12 mouse cellular contexts compared by ENCODE assay signal in the genomic region with DNA sequence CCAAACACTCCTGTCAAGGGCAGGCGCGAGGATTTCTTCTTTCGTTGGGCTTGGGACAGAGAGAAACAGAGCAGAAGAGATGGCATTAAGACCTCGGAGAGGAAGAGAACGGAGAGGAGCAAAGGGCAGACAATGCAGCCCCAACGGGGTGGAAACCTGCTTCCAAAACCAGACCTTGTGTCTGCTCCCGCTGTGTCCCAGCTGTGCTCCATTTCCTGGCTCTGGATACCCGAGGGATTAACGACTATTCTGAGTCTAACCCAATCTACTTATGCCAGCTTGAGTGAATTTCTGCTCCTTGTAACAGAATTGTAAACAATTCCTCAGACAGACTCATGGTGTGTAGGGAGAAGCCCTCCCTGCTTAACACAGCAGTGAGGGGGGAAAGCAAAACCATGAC. TPM values are rescaled to one million over a fixed set of nuclear protein-coding genes. Genes with fewer than 3 reads are reported as not detected.
A peak's percentile ranks its signal among the peaks of the same experiment; 100 is the strongest.
DNase-seq lines count a peak whose midpoint lies in the region; ATAC-seq lines count a peak whose summit lies in the region.
"Had no signal": no experiment of that assay in that cellular context is flagged by ENCODE, and none has a peak within 500 bp of the region (broad histone marks: within the 10 kb centered on the region; RNA-seq: fewer than 3 reads in every experiment).

No protein-coding gene starts in this region.

- H3K9ac ChIP-seq in liver, embryonic 11.5 days (ENCODE audit: low read depth, low read length) = no peak overlapping the region
- no peak overlapping the region for H3K9ac ChIP-seq in liver, embryonic 12.5 days
- no peak overlapping the region for H3K9ac ChIP-seq in neural tube, embryonic 14.5 days (replicated peaks; ENCODE audit: low read depth, low read length)

- no peaks in the 10 kb centered on the region for H3K27me3 ChIP-seq in liver, embryonic 11.5 days (replicated peaks; ENCODE audit: control insufficient read depth, insufficient read depth, low read length)
- no peaks in the 10 kb centered on the region; the same call in 1 of the 2 replicates for H3K27me3 ChIP-seq in liver, embryonic 12.5 days (replicated peaks)
- H3K27me3 ChIP-seq in hindbrain, embryonic 10.5 days (ENCODE audit: insufficient read depth, poor library complexity, severe bottlenecking) = no peaks in the 10 kb centered on the region
- no peaks in the 10 kb centered on the region for H3K27me3 ChIP-seq in neural tube, embryonic 14.5 days (ENCODE audit: control insufficient read depth, insufficient read depth, low read length)

- DNase-seq in cerebellum, postnatal 10 days = peak; percentile 57 to 64
- DNase-seq in liver, embryonic 11.5 days (ENCODE audit: low spot score) = no peak
- no peak for DNase-seq in hindbrain, embryonic 10.5 days (ENCODE audit: low spot score)
- DNase-seq in thymus, postnatal 36 days = no peak
- DNase-seq in liver = no peak
- DNase-seq: layer of hippocampus, postnatal 36 days; right cerebral cortex, postnatal 14 days had no signal

- H3K36me3 ChIP-seq in liver, embryonic 11.5 days (ENCODE audit: control insufficient read depth, insufficient read depth, low read length) = no peaks in the 10 kb centered on the region
- H3K36me3 ChIP-seq in liver, embryonic 12.5 days = no peaks in the 10 kb centered on the region
- no peaks in the 10 kb centered on the region for H3K36me3 ChIP-seq in hindbrain, embryonic 10.5 days
- H3K36me3 ChIP-seq in neural tube, embryonic 14.5 days (ENCODE audit: control insufficient read depth, insufficient read depth, low read length) = no peaks in the 10 kb centered on the region

- H3K9me3 ChIP-seq in liver, embryonic 11.5 days (ENCODE audit: control insufficient read depth, low read length) = no peaks in the 10 kb centered on the region
- H3K9me3 ChIP-seq in liver, embryonic 12.5 days (replicated peaks) = no peaks in the 10 kb centered on the region
- H3K9me3 ChIP-seq in hindbrain, embryonic 10.5 days = no peaks in the 10 kb centered on the region
- no peaks in the 10 kb centered on the region for H3K9me3 ChIP-seq in neural tube, embryonic 14.5 days (ENCODE audit: control insufficient read depth, low read length)

- H3K4me1 ChIP-seq in liver, embryonic 11.5 days (replicated peaks; ENCODE audit: control insufficient read depth, insufficient read depth, low read length) = peaks cover 16% of the 10 kb centered on the region
- H3K4me1 ChIP-seq in liver, embryonic 12.5 days = peaks cover 8% of the 10 kb centered on the region
- peaks cover 78% of the 10 kb centered on the region for H3K4me1 ChIP-seq in hindbrain, embryonic 10.5 days (replicated peaks)
- peaks cover 41% of the 10 kb centered on the region for H3K4me1 ChIP-seq in neural tube, embryonic 14.5 days (ENCODE audit: control insufficient read depth, insufficient read depth, low read length)

- no peak overlapping the region for H3K4me3 ChIP-seq in liver, embryonic 11.5 days (ENCODE audit: low read depth, low read length)
- H3K4me3 ChIP-seq in liver, embryonic 12.5 days = no peak overlapping the region
- no peak overlapping the region for H3K4me3 ChIP-seq in hindbrain, embryonic 10.5 days
- H3K4me3 ChIP-seq in neural tube, embryonic 14.5 days (ENCODE audit: low read depth, low read length) = no peak overlapping the region
- H3K4me3 ChIP-seq: megakaryocyte, embryonic 14.5 days had no signal

- ATAC-seq in cerebellum, adult (ENCODE audit: insufficient number of reproducible peaks, low FRiP score, low TSS enrichment) = no peak
- no peak for ATAC-seq in liver, embryonic 11.5 days (replicated peaks; ENCODE audit: low FRiP score)
- ATAC-seq in liver, embryonic 12.5 days = no peak
- ATAC-seq in neural tube, embryonic 14.5 days (ENCODE audit: low read depth) = no peak
- ATAC-seq: activated CD4-positive, CD25-positive, alpha-beta regulatory T cell, adult 4 months had no signal

- H3K27ac ChIP-seq in liver, embryonic 11.5 days (ENCODE audit: low read depth, low read length) = no peak overlapping the region
- H3K27ac ChIP-seq in liver, embryonic 12.5 days = no peak overlapping the region
- peak overlapping the region; percentile 79 for H3K27ac ChIP-seq in hindbrain, embryonic 10.5 days
- 0 out of 2 replicates have a peak overlapping the region, but pooled peaks have one; percentile 45 for H3K27ac ChIP-seq in neural tube, embryonic 14.5 days (ENCODE audit: low read depth, low read length)

- H3K4me2 ChIP-seq in liver, embryonic 11.5 days = peak overlapping the region; percentile 11; the same call in 1 of the 2 replicates
- H3K4me2 ChIP-seq in liver, embryonic 12.5 days = no peak overlapping the region
- no peak overlapping the region for H3K4me2 ChIP-seq in neural tube, embryonic 14.5 days (ENCODE audit: low read depth, low read length)

- WGBS in liver, embryonic 11.5 days = 34% methylated on average over 9 of the region's 9 CpGs
- 38% methylated on average over 9 of the region's 9 CpGs for WGBS in liver, embryonic 12.5 days (ENCODE audit: insufficient replicate concordance)
- WGBS in hindbrain, embryonic 10.5 days = 14% methylated on average over 9 of the region's 9 CpGs
- WGBS in neural tube, embryonic 14.5 days = 33% methylated on average over 9 of the region's 9 CpGs

RNA-seq across cellular contexts. Expression of a gene that starts 51.3 kb away (rescaled TPM):
- 137 and 144 TPM in 2 replicates for polyA plus RNA-seq in liver, embryonic 11.5 days (2014; fragmentation: Nextera tagmentation; extraction: Ambion mirVana)
- 79.7 and 81.5 TPM in 2 replicates for polyA plus RNA-seq in liver, embryonic 12.5 days (2016; fragmentation: Nextera tagmentation; extraction: Ambion mirVana)
- polyA plus RNA-seq in hindbrain, embryonic 10.5 days (2016; fragmentation: Nextera tagmentation; extraction: Ambion mirVana) = 126 and 130 TPM in 2 replicates
- 119 and 126 TPM in 2 replicates for polyA plus RNA-seq in neural tube, embryonic 14.5 days (2014; fragmentation: Nextera tagmentation; extraction: Ambion mirVana)

RNA-seq across cellular contexts. Expression of a gene that starts 51.3 kb away (rescaled TPM):
- 36.3 and 37.0 TPM in 2 replicates for polyA plus RNA-seq in liver, embryonic 11.5 days (2014; fragmentation: Nextera tagmentation; extraction: Ambion mirVana)
- 23.5 and 25.1 TPM in 2 replicates for polyA plus RNA-seq in liver, embryonic 12.5 days (2016; fragmentation: Nextera tagmentation; extraction: Ambion mirVana)
- 21.5 and 24.7 TPM in 2 replicates for polyA plus RNA-seq in hindbrain, embryonic 10.5 days (2016; fragmentation: Nextera tagmentation; extraction: Ambion mirVana)
- polyA plus RNA-seq in neural tube, embryonic 14.5 days (2014; fragmentation: Nextera tagmentation; extraction: Ambion mirVana) = 23.8 and 25.4 TPM in 2 replicates

Comparison
In these comparisons a context has a peak if more than half of its experiments do, and no peak if none do; other contexts are left out.
1. DNase-seq: peak in cerebellum, postnatal 10 days (2 of 2); none in liver, embryonic 11.5 days (single experiment), hindbrain, embryonic 10.5 days (single experiment), thymus, postnatal 36 days (0 of 2) and liver (single experiment).
2. H3K27ac ChIP-seq: peak in hindbrain, embryonic 10.5 days (single experiment) and neural tube, embryonic 14.5 days (single experiment); none in liver, embryonic 11.5 days (single experiment) and liver, embryonic 12.5 days (single experiment).